Mouse (Mus musculus): ENCODE measurements at regions not wholly inside any gene's neighbourhood (a gene's known extent, or its start where the extent isn't known, plus 50 kb on each side); places are given as distances from the start of the nearest gene placed in this dataset.
"Not testable (repeated sequence)": the region's sequence is repeated elsewhere in the genome, so short reads cannot be mapped to it uniquely, and the experiment has no call there.

DNA sequence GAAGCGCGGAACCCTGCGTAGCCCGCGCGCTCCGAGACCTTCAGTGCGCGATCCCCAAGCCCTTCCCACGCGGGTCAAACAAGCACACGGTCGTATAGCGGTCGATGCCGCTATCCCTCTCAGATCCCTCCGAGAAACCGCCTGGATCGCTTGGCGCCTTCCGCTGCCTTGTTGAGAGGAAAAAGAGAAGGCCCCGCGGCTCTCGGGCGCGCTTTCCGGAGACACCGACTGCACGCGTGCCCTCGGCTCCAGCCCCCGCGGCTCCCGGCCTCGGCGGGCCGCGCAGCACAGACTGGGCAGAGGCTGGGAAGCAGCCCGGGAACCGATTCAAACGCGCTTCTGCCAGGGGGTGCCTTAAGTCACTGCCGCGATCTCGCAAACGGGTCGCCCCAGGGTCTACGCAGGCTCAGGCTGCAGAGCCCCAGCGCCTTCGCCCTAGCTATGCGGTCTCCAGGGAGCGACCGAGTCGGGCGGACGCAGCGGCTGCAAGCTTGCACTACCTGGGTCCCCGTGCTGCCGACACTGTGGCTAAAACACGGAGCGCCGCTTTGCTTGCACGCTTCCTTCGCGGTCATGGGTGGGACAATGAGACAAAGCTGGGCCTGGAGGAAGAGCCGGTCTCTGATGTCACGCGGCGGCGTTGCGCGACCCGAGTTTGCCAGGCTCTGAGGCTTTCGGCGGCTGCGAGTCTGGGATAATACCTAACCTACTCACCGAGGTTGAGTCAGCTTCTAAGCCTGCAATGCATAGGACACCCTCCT is 87.3 kb downstream of the Crisp4 start:
- DNase-seq (ENCODE audit: low read depth in 3 of 3, low spot score in 3 of 3) = no peak
- H3K27me3 ChIP-seq (ENCODE audit: control insufficient read depth, insufficient read depth, low read length) = peaks cover 24% of the 10 kb centered on the region
- no peak overlapping the region for H3K9ac ChIP-seq (replicated peaks)

GRCm38 (mm10) chr1:18057646-18058210 is 88.0 kb downstream of the Crisp4 start:
- Histone ChIP-seq H3K4me2 (ENCODE audit: low read depth) (peak overlapping the region; percentile 44), H3K4me3 (ENCODE audit: insufficient read depth in 1 of 2, low read depth in 2 of 2, low read length in 2 of 2) (0 out of 4 replicates have a peak overlapping the region, but pooled peaks of 1 of the 2 experiments have one; percentile 12), H3K27ac (no peak overlapping the region), H3K36me3 (replicated peaks; ENCODE audit: control insufficient read depth, insufficient read depth, low read depth) (no peaks in the 10 kb centered on the region), H3K9ac (replicated peaks) (no peak overlapping the region), H3K27me3 (ENCODE audit: control insufficient read depth, insufficient read depth, low read length) (peaks cover 24% of the 10 kb centered on the region), H3K9me3 (ENCODE audit: control insufficient read depth, low read length) (no peaks in the 10 kb centered on the region), H3K4me1 (replicated peaks; ENCODE audit: control insufficient read depth in 2 of 2, insufficient read depth in 2 of 2, low read length in 1 of 2) (no peaks in the 10 kb centered on the region)
- no peak for TF ChIP-seq CTCF (IDR thresholded peaks at IDR 0.05; ENCODE audit: low read depth)
- no peak for TF ChIP-seq EP300 (IDR thresholded peaks at IDR 0.05; ENCODE audit: low read depth)
- ATAC-seq (ENCODE audit: insufficient read depth) (no peak), DNase-seq (ENCODE audit: low read depth in 3 of 3, low spot score in 3 of 3) (no peak)
- WGBS (ENCODE audit: insufficient replicate concordance) = 3% methylated on average over 26 of the region's 26 CpGs

More for the DNA sequence above, 87.3 kb downstream of the Crisp4 start:
- H3K4me3 ChIP-seq (ENCODE audit: insufficient read depth in 1 of 2, low read depth in 2 of 2, low read length in 2 of 2) = 0 out of 4 replicates have a peak overlapping the region, but pooled peaks of 1 of the 2 experiments have one; percentile 12
- TF ChIP-seq CTCF (IDR thresholded peaks at IDR 0.05; ENCODE audit: low read depth) (no peak), EP300 (IDR thresholded peaks at IDR 0.05; ENCODE audit: low read depth) (no peak)
- H3K36me3 ChIP-seq (replicated peaks; ENCODE audit: control insufficient read depth, insufficient read depth, low read depth) = no peaks in the 10 kb centered on the region
- peak overlapping the region; percentile 44 for H3K4me2 ChIP-seq (ENCODE audit: low read depth)
- no peaks in the 10 kb centered on the region for H3K9me3 ChIP-seq (ENCODE audit: control insufficient read depth, low read length)
- WGBS (ENCODE audit: insufficient replicate concordance) = 1% methylated on average over 77 of the region's 77 CpGs
- no peak overlapping the region for H3K27ac ChIP-seq
- no peaks in the 10 kb centered on the region for H3K4me1 ChIP-seq (replicated peaks; ENCODE audit: control insufficient read depth in 2 of 2, insufficient read depth in 2 of 2, low read length in 1 of 2)
- no peak for ATAC-seq (ENCODE audit: insufficient read depth)

- H3K9me3 ChIP-seq (ENCODE audit: control insufficient read depth, low read length); DNase-seq (ENCODE audit: low read depth in 3 of 3, low spot score in 3 of 3); H3K4me2 ChIP-seq (ENCODE audit: low read depth); ATAC-seq (ENCODE audit: insufficient read depth); H3K36me3 ChIP-seq (replicated peaks; ENCODE audit: control insufficient read depth, insufficient read depth, low read depth); H3K4me3 ChIP-seq (ENCODE audit: insufficient read depth in 1 of 2, low read depth in 2 of 2, low read length in 2 of 2); H3K27ac ChIP-seq; H3K9ac ChIP-seq (replicated peaks); H3K4me1 ChIP-seq (replicated peaks; ENCODE audit: control insufficient read depth in 2 of 2, insufficient read depth in 2 of 2, low read length in 1 of 2): not testable (repeated sequence)
- 8% methylated on average over 11 of the region's 11 CpGs for WGBS (ENCODE audit: insufficient replicate concordance)
- peaks cover 24% of the 10 kb centered on the region for H3K27me3 ChIP-seq (ENCODE audit: control insufficient read depth, insufficient read depth, low read length)
These were observed 88.7 kb downstream of the Crisp4 start for GRCm38 (mm10) chr1:18057003-18057402.

DNA sequence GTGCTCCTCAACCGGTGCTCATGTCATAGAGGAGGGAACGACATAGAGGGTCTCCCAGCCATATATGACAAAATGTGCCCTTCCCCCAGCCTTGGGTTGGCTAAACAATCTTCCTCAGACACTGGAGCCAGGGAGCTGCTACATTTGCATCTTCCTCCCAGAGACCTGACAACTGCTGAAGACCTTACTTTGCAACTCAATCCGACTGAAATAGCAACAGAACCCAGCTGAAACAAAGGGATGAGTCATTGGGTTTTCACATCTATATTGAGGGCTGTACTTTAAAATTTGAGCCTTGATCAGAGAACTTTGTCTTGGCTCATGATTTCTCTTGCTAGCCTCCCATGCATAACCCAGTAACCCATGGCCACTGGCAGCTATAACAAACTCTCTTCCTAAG is 115.5 kb downstream of the Crisp4 start:
- no peak for TF ChIP-seq CTCF (IDR thresholded peaks at IDR 0.05; ENCODE audit: low read depth)
- TF ChIP-seq EP300 (IDR thresholded peaks at IDR 0.05; ENCODE audit: low read depth) = no peak
- no peaks in the 10 kb centered on the region for H3K4me1 ChIP-seq (replicated peaks; ENCODE audit: control insufficient read depth in 2 of 2, insufficient read depth in 2 of 2, low read length in 1 of 2)
- H3K27me3 ChIP-seq (ENCODE audit: control insufficient read depth, insufficient read depth, low read length) = no peaks in the 10 kb centered on the region
- no peak overlapping the region for H3K9ac ChIP-seq (replicated peaks)
- H3K36me3 ChIP-seq (replicated peaks; ENCODE audit: control insufficient read depth, insufficient read depth, low read depth) = no peaks in the 10 kb centered on the region
- WGBS (ENCODE audit: insufficient replicate concordance) = 33% methylated on average over 3 of the region's 3 CpGs
- H3K4me3 ChIP-seq (ENCODE audit: insufficient read depth in 1 of 2, low read depth in 2 of 2, low read length in 2 of 2) = no peak overlapping the region
- H3K9me3 ChIP-seq (ENCODE audit: control insufficient read depth, low read length) = no peaks in the 10 kb centered on the region
- DNase-seq (ENCODE audit: low read depth in 3 of 3, low spot score in 3 of 3) = no peak
- H3K27ac ChIP-seq = no peak overlapping the region
- ATAC-seq (ENCODE audit: insufficient read depth) = no peak
- H3K4me2 ChIP-seq (ENCODE audit: low read depth) = no peak overlapping the region

DNA sequence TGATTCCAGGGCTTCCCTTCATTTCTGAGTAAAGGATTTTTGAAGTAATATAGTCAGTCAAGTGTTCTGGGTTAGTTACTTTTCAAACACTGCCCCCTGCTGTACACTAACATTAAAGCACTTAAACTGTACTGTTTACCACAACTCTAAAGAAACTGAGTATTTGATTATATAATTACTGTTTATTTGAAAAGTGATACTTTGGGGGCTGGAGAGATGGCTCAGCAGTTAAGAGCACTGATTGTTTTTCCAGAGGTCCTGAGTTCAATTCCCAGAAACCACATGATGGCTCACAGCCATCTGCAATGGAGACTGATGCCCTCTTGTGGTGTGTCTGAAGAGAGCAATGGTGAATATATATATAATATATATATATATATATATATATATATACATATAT is 132.8 kb downstream of the Crisp4 start:
- not testable (repeated sequence) for H3K4me2 ChIP-seq (ENCODE audit: low read depth); H3K27me3 ChIP-seq (ENCODE audit: control insufficient read depth, insufficient read depth, low read length); H3K9me3 ChIP-seq (ENCODE audit: control insufficient read depth, low read length); ATAC-seq (ENCODE audit: insufficient read depth); H3K4me3 ChIP-seq (ENCODE audit: insufficient read depth in 1 of 2, low read depth in 2 of 2, low read length in 2 of 2); DNase-seq (ENCODE audit: low read depth in 3 of 3, low spot score in 3 of 3); H3K27ac ChIP-seq; H3K36me3 ChIP-seq (replicated peaks; ENCODE audit: control insufficient read depth, insufficient read depth, low read depth); H3K9ac ChIP-seq (replicated peaks); H3K4me1 ChIP-seq (replicated peaks; ENCODE audit: control insufficient read depth in 2 of 2, insufficient read depth in 2 of 2, low read length in 1 of 2)
- TF ChIP-seq CTCF (IDR thresholded peaks at IDR 0.05; ENCODE audit: low read depth) = peak; percentile 7; the same call in 1 of the 2 replicates
